Mouse (Mus musculus) neural tube, embryonic 14.5 days (tissue): ENCODE measurements around the gene Msantd2. TPM values are rescaled to one million over a fixed set of nuclear protein-coding genes. Genes with fewer than 3 reads are reported as not detected.

Source experiments
- ATAC-seq: fragments of 200-750 bp; cut with Nextera tagmentation; 2 replicates; pipeline ENCODE4 v1.8.0; 2017; ENCODE audit warnings: low read depth, mild to moderate bottlenecking, moderate TSS enrichment, moderate library complexity
- H3K27ac ChIP-seq: fragments of 300-500 bp; sonication (generic); 2 replicates; pipeline ENCODE4 v1.5.1; 2014; ENCODE audit warnings: low read depth, mild to moderate bottlenecking, control low read depth, low read length, moderate library complexity, mixed read lengths
- H3K27me3 ChIP-seq: fragments of 300-500 bp; sonication (generic); 2 replicates; pipeline ENCODE4 v1.6.1; 2014; ENCODE audit warnings: low read length; ENCODE audit not compliant: control insufficient read depth, insufficient read depth
- H3K36me3 ChIP-seq: fragments of 300-500 bp; sonication (generic); 2 replicates; pipeline ENCODE4 v1.6.1; 2014; ENCODE audit warnings: low read length, mixed read lengths; ENCODE audit not compliant: control insufficient read depth, insufficient read depth
- H3K4me1 ChIP-seq: fragments of 300-500 bp; sonication (generic); 2 replicates; pipeline ENCODE4 v1.6.1; 2014; ENCODE audit warnings: low read length; ENCODE audit not compliant: control insufficient read depth, insufficient read depth
- H3K4me2 ChIP-seq: fragments of 300-500 bp; sonication (generic); 2 replicates; pipeline ENCODE4 v1.6.1; 2014; ENCODE audit warnings: mild to moderate bottlenecking, low read depth, low read length, control low read depth
- H3K4me3 ChIP-seq: fragments of 300-500 bp; sonication (generic); 2 replicates; pipeline ENCODE4 v1.5.1; 2014; ENCODE audit warnings: low read depth, low read length, control low read depth, mixed read lengths
- H3K9ac ChIP-seq: fragments of 300-500 bp; sonication (generic); replicated peaks from 2 replicates; pipeline ENCODE4 v1.6.1; 2014; ENCODE audit warnings: low read depth, mild to moderate bottlenecking, control low read depth, low read length, mixed read lengths
- H3K9me3 ChIP-seq: fragments of 300-500 bp; sonication (generic); 2 replicates; pipeline ENCODE4 v1.6.1; 2016; ENCODE audit warnings: low read length; ENCODE audit not compliant: control insufficient read depth
- WGBS: fragments of 180-500 bp; shearing (Covaris S2); extraction: QIAGEN DNeasy Blood & Tissue Kit; methylation state at CpG from one replicate; pipeline ENCODE4 v1.1.7; 2014; 5-methylcytosine and 5-hydroxymethylcytosine counted together
- polyA plus RNA-seq: library from polyadenylated mRNA; unstranded; fragments of >200 nt; fragmentation: Nextera tagmentation; extraction: Ambion mirVana; gene quantifications from 2 replicates; pipeline ENCODE4 v1.2.1, GENCODE M21; 2014

The Msantd2 gene
- polyA plus RNA-seq, 1 experiment from 2014 or later, result 36.2 TPM

- Histone ChIP-seq H3K4me3 (peak overlapping the region; percentile 49), H3K4me1 (peaks cover 20% of the 10 kb centered on the region), H3K36me3 (no peaks in the 10 kb centered on the region), H3K27ac (peak overlapping the region; percentile 60), H3K4me2 (peak overlapping the region; percentile 89), H3K27me3 (no peaks in the 10 kb centered on the region), H3K9ac (peak overlapping the region; percentile 71), H3K9me3 (no peaks in the 10 kb centered on the region)
- ATAC-seq, result peak; percentile 56
- WGBS, result under 1% methylated on average over 78 of the region's 81 CpGs
These were observed 28.8 kb upstream of the Msantd2 start for GRCm38 (mm10) chr9:37460043-37460960.

GRCm38 (mm10) chr9:37460961-37461340, 28.2 kb upstream of the Msantd2 start:
- H3K9me3 ChIP-seq, result no peaks in the 10 kb centered on the region
- no peaks in the 10 kb centered on the region for H3K27me3 ChIP-seq

GRCm38 (mm10) chr9:37461571-37461970, 27.5 kb upstream of the Msantd2 start:
- no peaks in the 10 kb centered on the region for H3K36me3 ChIP-seq
- no peak for ATAC-seq
- H3K4me1 ChIP-seq, result peaks cover 15% of the 10 kb centered on the region
- no peak overlapping the region for H3K4me2 ChIP-seq
- no peak overlapping the region for H3K9ac ChIP-seq
- no peaks in the 10 kb centered on the region for H3K9me3 ChIP-seq
- no peak overlapping the region for H3K27ac ChIP-seq
- WGBS, result 9% methylated on average over 3 of the region's 3 CpGs
- no peak overlapping the region for H3K4me3 ChIP-seq
- no peaks in the 10 kb centered on the region for H3K27me3 ChIP-seq

More at GRCm38 (mm10) chr9:37460961-37461340, 28.2 kb upstream of the Msantd2 start:
- 10% methylated on average over 5 of the region's 5 CpGs for WGBS
- Histone ChIP-seq H3K9ac (peak overlapping the region; percentile 71), H3K4me3 (peak overlapping the region; percentile 49), H3K27ac (peak overlapping the region; percentile 60), H3K36me3 (no peaks in the 10 kb centered on the region), H3K4me1 (peaks cover 18% of the 10 kb centered on the region), H3K4me2 (peak overlapping the region; percentile 89)
- ATAC-seq, result no peak

GRCm38 (mm10) chr9:37462764-37463163, 26.4 kb upstream of the Msantd2 start:
- Histone ChIP-seq H3K9me3 (no peaks in the 10 kb centered on the region), H3K4me3 (no peak overlapping the region), H3K36me3 (no peaks in the 10 kb centered on the region), H3K4me2 (no peak overlapping the region), H3K4me1 (peaks cover 11% of the 10 kb centered on the region), H3K9ac (no peak overlapping the region), H3K27ac (no peak overlapping the region), H3K27me3 (no peaks in the 10 kb centered on the region)
- WGBS, result 11% methylated on average over 7 of the region's 7 CpGs
- ATAC-seq, result no peak

GRCm38 (mm10) chr9:37473611-37474125, 15.5 kb upstream of the Msantd2 start:
- Histone ChIP-seq H3K36me3 (no peaks in the 10 kb centered on the region), H3K4me3 (no peak overlapping the region), H3K27ac (no peak overlapping the region), H3K4me1 (no peaks in the 10 kb centered on the region), H3K4me2 (no peak overlapping the region), H3K9me3 (no peaks in the 10 kb centered on the region), H3K27me3 (no peaks in the 10 kb centered on the region), H3K9ac (no peak overlapping the region)
- ATAC-seq, result no peak
- WGBS, result 77% methylated on average over 3 of the region's 3 CpGs

- Histone ChIP-seq H3K27me3 (no peaks in the 10 kb centered on the region), H3K9ac (no peak overlapping the region), H3K27ac (no peak overlapping the region), H3K4me1 (no peaks in the 10 kb centered on the region), H3K9me3 (no peaks in the 10 kb centered on the region), H3K4me3 (no peak overlapping the region), H3K36me3 (no peaks in the 10 kb centered on the region), H3K4me2 (no peak overlapping the region)
- 92% methylated on average over 7 of the region's 7 CpGs for WGBS
- no peak for ATAC-seq
These were observed 14.2 kb upstream of the Msantd2 start for GRCm38 (mm10) chr9:37474923-37475322.

- whole genome bisulfite sequencing, result 55% methylated on average over 5 of the region's 5 CpGs
- no peak overlapping the region for H3K4me2 ChIP-seq
- no peak overlapping the region for H3K27ac ChIP-seq
- no peaks in the 10 kb centered on the region for H3K4me1 ChIP-seq
- no peak overlapping the region for H3K9ac ChIP-seq
- H3K9me3 ChIP-seq, result no peaks in the 10 kb centered on the region
- no peaks in the 10 kb centered on the region for H3K36me3 ChIP-seq
- H3K4me3 ChIP-seq, result no peak overlapping the region
- no peaks in the 10 kb centered on the region for H3K27me3 ChIP-seq
- ATAC-seq, result no peak
These were observed 4.0 kb upstream of the Msantd2 start for GRCm38 (mm10) chr9:37485146-37485545.

GRCm38 (mm10) chr9:37488041-37488440, 1.1 kb upstream of the Msantd2 start:
- H3K4me2 ChIP-seq, result peak overlapping the region; percentile 60
- ATAC-seq, result no peak
- H3K4me3 ChIP-seq, result peak overlapping the region; percentile 95
- no peaks in the 10 kb centered on the region for H3K27me3 ChIP-seq
- H3K27ac ChIP-seq, result no peak overlapping the region
- H3K4me1 ChIP-seq, result peaks cover 10% of the 10 kb centered on the region
- 42% methylated on average over 4 of the region's 4 CpGs for WGBS
- H3K9me3 ChIP-seq, result no peaks in the 10 kb centered on the region
- H3K9ac ChIP-seq, result no peak overlapping the region
- no peaks in the 10 kb centered on the region for H3K36me3 ChIP-seq

- peak overlapping the region; percentile 92 for H3K9ac ChIP-seq
- WGBS, result 1% methylated on average over 51 of the region's 75 CpGs
- H3K9me3 ChIP-seq, result no peaks in the 10 kb centered on the region
These were observed 464 bp downstream of the Msantd2 start for GRCm38 (mm10) chr9:37489446-37490120.

More at GRCm38 (mm10) chr9:37489446-37490120, 464 bp downstream of the Msantd2 start:
- Histone ChIP-seq H3K4me3 (peak overlapping the region; percentile 95), H3K36me3 (no peaks in the 10 kb centered on the region), H3K27me3 (no peaks in the 10 kb centered on the region), H3K4me2 (peak overlapping the region; percentile 60), H3K27ac (peak overlapping the region; percentile 99), H3K4me1 (peaks cover 10% of the 10 kb centered on the region)
- peak; percentile 80 for ATAC-seq
